Mouse (Mus musculus) forebrain, postnatal 0 days (tissue): ENCODE measurements around the gene Vezt. TPM values are rescaled to one million over a fixed set of nuclear protein-coding genes. Genes with fewer than 3 reads are reported as not detected.

ENCODE experiments used
- ATAC-seq: fragments of 200-750 bp; cut with Nextera tagmentation; 2 replicates; pipeline ENCODE4 v1.8.0; 2017; ENCODE audit warnings: mild to moderate bottlenecking, moderate library complexity
- DNase-seq: peaks from one replicate; pipeline ENCODE4 v3.0.0-alpha.2; 2015
- H3K27ac ChIP-seq: fragments of 300-500 bp; sonication (generic); 2 replicates; pipeline ENCODE4 v1.5.1; 2014; ENCODE audit warnings: low read depth, mild to moderate bottlenecking, antibody characterized with exemption, low read length, moderate library complexity, mixed read lengths
- H3K27me3 ChIP-seq: fragments of 300-500 bp; sonication (generic); 2 replicates; pipeline ENCODE4 v1.6.1; 2014; ENCODE audit warnings: mild to moderate bottlenecking, low read length, mixed read lengths; ENCODE audit not compliant: insufficient read depth
- H3K36me3 ChIP-seq: fragments of 300-500 bp; sonication (generic); 2 replicates; pipeline ENCODE4 v1.6.1; 2014; ENCODE audit warnings: mild to moderate bottlenecking, moderate library complexity; ENCODE audit not compliant: insufficient read depth
- H3K4me1 ChIP-seq: fragments of 300-500 bp; sonication (generic); 2 replicates; pipeline ENCODE4 v1.6.1; 2014; ENCODE audit warnings: antibody characterized with exemption; ENCODE audit not compliant: insufficient read depth
- H3K4me2 ChIP-seq: fragments of 300-500 bp; sonication (generic); 2 replicates; pipeline ENCODE4 v1.6.1; 2014; ENCODE audit warnings: low read depth, mild to moderate bottlenecking, moderate library complexity
- H3K4me3 ChIP-seq: fragments of 300-500 bp; sonication (generic); 2 replicates; pipeline ENCODE4 v1.5.1; 2014; ENCODE audit warnings: low read depth, low read length, mixed read lengths
- H3K9ac ChIP-seq: fragments of 300-500 bp; sonication (generic); 2 replicates; pipeline ENCODE4 v1.6.1; 2014; ENCODE audit warnings: mild to moderate bottlenecking
- H3K9me3 ChIP-seq: fragments of 300-500 bp; sonication (generic); 2 replicates; pipeline ENCODE4 v1.6.1; 2016; ENCODE audit warnings: low read length
- CTCF ChIP-seq: sonication (generic); IDR thresholded peaks from 2 replicates; pipeline ENCODE4 v1.5.1; 2016; ENCODE audit warnings: antibody characterized with exemption, control low read depth, low read depth
- WGBS: fragments of 180-500 bp; shearing (Covaris S2); extraction: QIAGEN DNeasy Blood & Tissue Kit; methylation state at CpG from one replicate; pipeline ENCODE4 v1.1.7; 2014; 5-methylcytosine and 5-hydroxymethylcytosine counted together
- polyA plus RNA-seq: library from polyadenylated mRNA; unstranded; fragments of >200 nt; fragmentation: Nextera tagmentation; extraction: Ambion mirVana; gene quantifications from 2 replicates; pipeline ENCODE4 v1.2.1, GENCODE M21; 2015
- total RNA-seq: library from RNA; depleted of rRNA; stranded (reverse); fragments of >200 nt; gene quantifications from 2 replicates; pipeline ENCODE4 v1.2.3, GENCODE M21; 2014; rRNA removed

Vezt gene
- total RNA-seq (65.9 and 66.0 TPM in 2 replicates), polyA plus RNA-seq (37.5 and 40.1 TPM in 2 replicates)

DNA sequence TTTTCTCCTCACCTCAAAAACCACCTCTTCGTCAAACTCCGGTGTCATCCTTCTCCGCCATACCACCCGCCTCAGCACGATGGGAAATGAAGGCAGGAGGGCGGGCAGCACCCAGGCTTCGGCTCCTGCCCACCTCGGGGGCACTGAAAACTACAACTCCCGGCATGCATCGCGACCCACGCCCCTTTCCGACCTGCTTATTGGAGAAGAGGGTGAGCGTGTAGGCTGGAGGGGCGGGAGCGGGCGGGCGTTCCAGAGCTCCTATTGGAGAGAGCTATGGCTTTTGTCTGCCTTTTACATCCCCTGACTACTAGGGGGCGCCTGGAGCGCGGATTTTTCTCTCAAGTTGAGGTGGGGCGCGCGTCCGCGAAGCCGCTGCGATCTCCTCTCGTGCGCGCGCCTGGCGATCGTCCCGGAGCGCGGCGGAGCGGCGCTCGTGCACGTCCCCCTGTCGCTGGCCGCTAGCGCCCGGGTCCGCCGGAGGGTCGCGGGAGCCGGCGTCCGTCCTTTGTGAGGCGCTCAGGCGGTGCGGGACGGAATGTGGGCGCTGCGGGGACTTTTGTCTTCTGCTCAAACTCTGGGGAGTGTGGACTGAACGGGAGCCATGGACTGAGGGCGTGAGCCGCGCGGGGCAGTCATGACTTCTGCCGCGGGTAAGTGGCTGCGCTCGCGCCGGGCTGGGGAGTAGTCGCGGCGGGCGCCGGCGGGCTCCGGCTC lies at the start of gene Vezt, which contains the start of gene Fgd6:
Gene Vezt, minus strand, starts transcription at position 160 of the 717 bp plus-strand sequence.
Gene Fgd6, plus strand, starts transcription at position 344 of the 717 bp plus-strand sequence.
- WGBS = 1% methylated on average over 77 of the region's 77 CpGs
- Histone ChIP-seq H3K27ac (peak within 1 kb of the TSS; percentile 80), H3K4me3 (peak within 1 kb of the TSS; percentile 70), H3K4me1 (peaks cover 18% of the 10 kb centered on the region), H3K27me3 (no peaks in the 10 kb centered on the region), H3K9ac (peak within 1 kb of the TSS; percentile 89), H3K9me3 (no peaks in the 10 kb centered on the region), H3K4me2 (peak within 1 kb of the TSS; percentile 95), H3K36me3 (no peaks in the 10 kb centered on the region; the same call in 1 of the 2 replicates)
- peak; percentile 79 for TF ChIP-seq CTCF
- DNase-seq (peak; percentile 100), ATAC-seq (peak; percentile 99)

DNA sequence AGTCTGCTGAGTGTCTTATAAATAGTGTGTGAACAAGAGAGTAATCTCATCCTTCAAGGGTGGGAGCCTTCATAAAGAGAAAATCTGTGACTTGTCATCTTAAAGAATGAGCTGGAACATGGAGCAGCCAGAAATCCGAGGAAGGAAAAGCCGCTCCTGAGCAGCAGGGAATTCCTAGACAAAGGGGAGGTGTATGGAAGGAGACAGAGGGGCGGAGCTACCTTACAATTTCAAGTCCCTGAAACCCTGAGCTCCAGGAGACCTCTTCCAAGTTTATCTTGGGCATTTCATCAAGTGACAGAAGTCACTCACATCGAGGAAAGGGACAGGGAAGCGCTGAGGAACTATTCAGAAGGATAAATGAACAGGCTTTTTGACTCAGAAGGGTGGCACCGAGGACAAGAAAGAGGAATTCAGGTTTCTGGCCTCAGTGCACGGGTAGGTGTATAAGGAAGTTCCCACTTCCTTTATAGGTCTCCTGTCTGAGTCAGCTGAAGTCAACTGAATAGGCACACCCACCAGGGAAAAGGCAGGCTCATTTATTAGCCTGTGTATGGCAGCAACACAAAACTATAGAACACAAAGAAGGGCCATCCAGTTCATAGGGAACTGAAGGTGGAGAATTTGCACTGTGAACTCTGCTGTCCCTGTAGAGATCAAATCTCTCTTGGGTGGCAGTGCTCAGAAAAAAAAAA lies 46.6 kb upstream of the Vezt start:
- ATAC-seq (no peak), DNase-seq (no peak)
- WGBS = 35% methylated on average over 7 of the region's 7 CpGs
- H3K4me3 ChIP-seq = no peak overlapping the region
- H3K9me3 ChIP-seq = no peaks in the 10 kb centered on the region
- H3K9ac ChIP-seq = no peak overlapping the region
- no peak overlapping the region for H3K4me2 ChIP-seq
- no peaks in the 10 kb centered on the region for H3K36me3 ChIP-seq
- TF ChIP-seq CTCF = no peak
- no peaks in the 10 kb centered on the region for H3K4me1 ChIP-seq
- no peak overlapping the region for H3K27ac ChIP-seq
- no peaks in the 10 kb centered on the region for H3K27me3 ChIP-seq

DNA sequence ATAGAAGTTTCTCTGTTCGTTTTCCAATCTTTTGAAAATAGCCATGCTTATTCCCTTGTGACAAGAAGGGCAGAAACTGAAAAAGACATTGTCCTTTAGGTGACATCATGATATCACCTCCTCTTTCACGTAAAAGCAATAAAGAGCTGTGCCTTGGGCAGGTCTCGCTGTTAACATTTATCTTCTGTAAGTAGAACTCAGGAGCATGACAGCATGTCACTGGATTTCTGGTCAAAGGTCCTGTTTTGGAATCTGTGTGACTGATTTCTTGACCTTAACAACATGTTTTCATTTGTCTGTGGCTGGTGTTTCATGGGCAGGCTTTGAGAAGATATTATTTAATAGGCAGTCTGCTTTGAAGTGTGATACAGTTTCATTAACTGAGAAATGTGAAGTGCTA lies 45.1 kb upstream of the Vezt start:
- WGBS = 84% methylated on average over 3 of the region's 3 CpGs
- no peak for TF ChIP-seq CTCF
- Histone ChIP-seq H3K4me3 (no peak overlapping the region), H3K27me3 (no peaks in the 10 kb centered on the region), H3K9me3 (no peaks in the 10 kb centered on the region), H3K4me2 (no peak overlapping the region), H3K4me1 (no peaks in the 10 kb centered on the region), H3K27ac (no peak overlapping the region), H3K36me3 (no peaks in the 10 kb centered on the region), H3K9ac (no peak overlapping the region)
- no peak for ATAC-seq
- no peak for DNase-seq

DNA sequence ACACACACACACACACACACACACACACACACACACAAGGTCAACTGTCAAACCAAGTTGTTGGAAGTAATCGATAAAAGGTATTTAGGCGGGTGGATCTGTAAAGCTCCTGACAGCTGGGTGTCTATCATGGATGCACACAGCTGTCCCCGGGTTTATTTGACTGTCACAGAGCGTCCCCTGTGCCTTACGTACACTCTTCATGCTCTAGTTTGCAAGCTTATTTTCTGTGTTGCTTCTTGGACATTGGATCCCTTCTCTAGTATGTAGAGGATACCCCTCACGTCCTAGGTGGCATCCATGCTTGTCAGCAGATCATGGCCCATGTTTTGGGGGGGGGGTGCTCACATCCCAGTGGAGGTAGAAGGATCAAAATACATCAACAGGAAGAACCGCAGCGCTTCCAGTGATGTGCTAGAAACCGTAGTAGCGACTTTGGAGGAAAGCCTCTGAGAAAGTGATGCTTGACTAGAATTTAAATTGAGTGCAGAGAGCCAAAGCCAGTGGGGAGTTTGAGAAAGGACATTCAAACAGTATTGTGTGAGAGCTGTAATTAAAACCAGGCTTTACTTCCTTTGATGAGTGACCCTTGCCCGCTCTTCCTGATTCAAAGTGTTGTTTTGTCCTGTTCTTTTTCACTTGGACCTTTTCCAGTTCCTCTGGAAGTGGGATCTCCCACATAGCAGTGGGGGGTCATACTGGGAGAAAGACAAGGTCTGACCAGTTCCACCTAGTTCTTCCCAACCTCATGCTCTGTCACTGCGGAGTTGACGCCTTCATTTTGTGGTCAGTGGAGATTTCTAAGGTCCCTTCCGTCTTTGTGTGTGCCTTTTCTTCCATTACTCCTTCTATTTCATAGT lies 41.6 kb upstream of the Vezt start:
- Histone ChIP-seq H3K9ac (no peak overlapping the region), H3K27ac (peak overlapping the region; percentile 69; the same call in 1 of the 2 replicates), H3K9me3 (no peaks in the 10 kb centered on the region), H3K4me1 (no peaks in the 10 kb centered on the region), H3K4me2 (no peak overlapping the region), H3K4me3 (no peak overlapping the region), H3K36me3 (no peaks in the 10 kb centered on the region), H3K27me3 (no peaks in the 10 kb centered on the region)
- TF ChIP-seq CTCF = no peak
- DNase-seq (peak; percentile 23), ATAC-seq (peak; percentile 75)
- 52% methylated on average over 14 of the region's 14 CpGs for WGBS

DNA sequence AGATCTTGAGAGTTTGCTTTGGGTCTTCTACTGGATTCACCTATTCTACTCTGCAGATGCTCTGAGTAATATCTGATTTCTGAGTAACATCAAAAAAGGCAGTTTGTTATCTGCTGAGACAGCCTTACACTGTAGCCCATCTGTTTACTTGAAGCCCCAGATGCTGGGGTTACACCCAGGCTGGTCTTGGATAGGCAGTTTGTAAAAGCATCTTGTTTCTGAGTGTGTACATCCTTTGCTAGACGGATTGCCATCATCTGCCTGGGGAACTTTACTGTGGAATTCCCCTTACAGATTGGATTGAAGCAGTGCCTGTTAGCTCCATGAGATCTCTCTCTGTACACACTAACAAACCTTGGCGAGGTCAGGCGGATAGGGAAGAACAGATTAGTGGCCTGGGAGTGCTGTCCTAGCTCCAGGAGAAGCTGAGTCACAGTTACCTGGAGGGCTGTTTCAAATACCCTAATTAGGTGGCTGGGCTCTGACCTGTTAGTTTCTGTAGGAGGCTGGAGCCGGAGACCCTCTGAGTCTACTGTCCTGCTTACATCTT lies 37.4 kb upstream of the Vezt start:
- no peak for ATAC-seq
- 77% methylated on average over 4 of the region's 4 CpGs for WGBS
- H3K27ac ChIP-seq = no peak overlapping the region

DNA sequence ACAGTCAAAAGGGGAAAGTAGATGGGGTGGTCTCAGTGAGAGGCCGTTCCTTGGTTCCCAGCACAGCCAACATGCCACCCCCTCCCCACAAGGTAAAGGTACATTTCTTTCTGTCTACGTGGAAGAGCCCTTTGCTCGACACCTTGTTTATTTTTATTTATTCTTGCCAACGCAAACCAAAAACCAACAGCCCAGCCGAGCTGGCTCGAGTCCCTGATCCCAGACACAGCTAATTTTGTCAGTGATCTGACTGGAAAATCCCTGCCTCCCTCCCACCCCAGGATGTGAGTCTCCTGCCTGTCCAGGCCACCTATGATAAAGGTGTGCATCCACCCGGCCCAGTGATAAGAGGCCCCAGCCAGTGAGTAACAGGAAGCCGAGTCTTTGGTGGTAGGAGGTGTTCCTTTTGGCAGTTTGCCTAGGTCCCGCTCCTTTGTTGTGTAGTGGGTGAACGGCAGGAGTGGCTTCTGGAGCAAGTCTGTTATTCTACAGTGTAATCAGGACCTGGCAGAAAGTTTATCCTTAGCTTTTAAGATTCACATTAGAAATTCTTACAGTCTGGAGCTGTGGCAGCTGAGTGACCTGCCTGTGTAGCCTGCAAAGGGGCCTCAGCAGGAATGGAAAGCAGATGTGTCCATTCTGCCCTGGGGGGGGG lies 36.8 kb upstream of the Vezt start:
- Histone ChIP-seq H3K27ac (no peak overlapping the region), H3K9me3 (no peaks in the 10 kb centered on the region), H3K9ac (no peak overlapping the region), H3K4me2 (no peak overlapping the region), H3K36me3 (no peaks in the 10 kb centered on the region), H3K27me3 (no peaks in the 10 kb centered on the region), H3K4me3 (no peak overlapping the region), H3K4me1 (no peaks in the 10 kb centered on the region)
- TF ChIP-seq CTCF = no peak
- WGBS = 53% methylated on average over 10 of the region's 10 CpGs
- DNase-seq (no peak), ATAC-seq (peak; percentile 27; the same call in 1 of the 2 replicates)

More for the DNA sequence above, 37.4 kb upstream of the Vezt start:
- H3K4me1 ChIP-seq = no peaks in the 10 kb centered on the region
- TF ChIP-seq CTCF = no peak
- no peaks in the 10 kb centered on the region for H3K27me3 ChIP-seq
- H3K9me3 ChIP-seq = no peaks in the 10 kb centered on the region
- DNase-seq = no peak
- no peaks in the 10 kb centered on the region for H3K36me3 ChIP-seq
- H3K4me2 ChIP-seq = no peak overlapping the region
- no peak overlapping the region for H3K4me3 ChIP-seq
- no peak overlapping the region for H3K9ac ChIP-seq
